Mouse (Mus musculus): ENCODE results near the gene Sh3bgrl2. TPM values are rescaled to one million over a fixed set of nuclear protein-coding genes. Genes with fewer than 3 reads are reported as not detected.

The Sh3bgrl2 gene
- polyA plus RNA-seq, 1 experiment from 2014 or later: 16.8 TPM

DNA sequence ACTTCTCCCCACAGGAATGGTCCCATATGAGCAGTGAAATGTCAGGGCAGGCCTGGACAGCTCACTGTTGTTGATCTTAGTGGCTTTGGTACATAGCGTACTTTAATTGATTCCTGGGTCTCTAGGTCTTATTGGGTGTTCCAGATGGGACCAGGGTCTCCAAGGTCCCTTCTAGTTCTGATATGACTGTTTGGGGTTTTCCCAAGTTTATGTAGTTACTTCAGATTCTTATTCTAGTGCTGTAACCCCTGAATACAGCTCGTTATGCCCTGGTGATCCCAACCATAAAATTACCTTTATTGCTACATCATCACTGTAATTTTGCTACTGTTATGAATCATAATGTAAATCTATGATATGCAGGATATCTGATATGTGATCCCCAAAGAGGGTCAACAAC is 98.1 kb downstream of the Sh3bgrl2 start:
- Histone ChIP-seq H3K27me3 (replicated peaks; ENCODE audit: control insufficient read depth, insufficient read depth, low read length) (no peaks in the 10 kb centered on the region), H3K4me2 (ENCODE audit: low read depth, low read length) (no peak overlapping the region), H3K4me1 (ENCODE audit: control insufficient read depth, insufficient read depth, low read length) (no peaks in the 10 kb centered on the region; the same call in 1 of the 2 replicates), H3K27ac (replicated peaks; ENCODE audit: low read depth, low read length) (no peak overlapping the region), H3K9ac (ENCODE audit: low read depth, low read length) (no peak overlapping the region), H3K9me3 (ENCODE audit: control insufficient read depth, low read length) (no peaks in the 10 kb centered on the region), H3K4me3 (ENCODE audit: low read depth, low read length) (no peak overlapping the region), H3K36me3 (ENCODE audit: control insufficient read depth, insufficient read depth, low read length) (no peaks in the 10 kb centered on the region)
- WGBS: 91% methylated on average over 2 of the region's 2 CpGs
- DNase-seq (ENCODE audit: low spot score) (no peak), ATAC-seq (ENCODE audit: low read depth) (no peak)

DNA sequence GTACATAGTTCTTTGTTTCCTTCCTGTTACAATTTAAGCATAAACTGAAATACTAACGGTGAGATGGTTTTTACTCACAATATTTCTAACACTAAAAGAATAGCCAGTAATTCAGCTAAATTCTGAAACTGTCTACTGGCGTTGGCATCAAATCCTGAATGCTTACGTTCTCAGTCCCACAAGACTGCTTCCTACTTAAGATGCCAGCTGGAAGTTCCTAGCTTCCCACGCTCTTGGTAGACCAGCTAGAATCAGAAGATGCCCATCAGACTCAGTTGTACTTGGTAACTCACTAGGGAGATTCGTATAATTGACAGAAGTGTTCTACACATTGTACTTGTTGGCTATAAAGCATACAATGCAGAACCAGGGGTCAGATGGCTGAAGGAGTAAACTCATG is 98.6 kb downstream of the Sh3bgrl2 start:
- Histone ChIP-seq H3K4me2 (ENCODE audit: low read depth, low read length) (no peak overlapping the region), H3K9ac (ENCODE audit: low read depth, low read length) (no peak overlapping the region), H3K27ac (replicated peaks; ENCODE audit: low read depth, low read length) (no peak overlapping the region), H3K36me3 (ENCODE audit: control insufficient read depth, insufficient read depth, low read length) (no peaks in the 10 kb centered on the region), H3K4me1 (ENCODE audit: control insufficient read depth, insufficient read depth, low read length) (no peaks in the 10 kb centered on the region; the same call in 1 of the 2 replicates), H3K9me3 (ENCODE audit: control insufficient read depth, low read length) (no peaks in the 10 kb centered on the region), H3K27me3 (replicated peaks; ENCODE audit: control insufficient read depth, insufficient read depth, low read length) (no peaks in the 10 kb centered on the region), H3K4me3 (ENCODE audit: low read depth, low read length) (no peak overlapping the region)
- no peak for ATAC-seq (ENCODE audit: low read depth)
- DNase-seq (ENCODE audit: low spot score): no peak
- WGBS: 82% methylated on average over 5 of the region's 5 CpGs

DNA sequence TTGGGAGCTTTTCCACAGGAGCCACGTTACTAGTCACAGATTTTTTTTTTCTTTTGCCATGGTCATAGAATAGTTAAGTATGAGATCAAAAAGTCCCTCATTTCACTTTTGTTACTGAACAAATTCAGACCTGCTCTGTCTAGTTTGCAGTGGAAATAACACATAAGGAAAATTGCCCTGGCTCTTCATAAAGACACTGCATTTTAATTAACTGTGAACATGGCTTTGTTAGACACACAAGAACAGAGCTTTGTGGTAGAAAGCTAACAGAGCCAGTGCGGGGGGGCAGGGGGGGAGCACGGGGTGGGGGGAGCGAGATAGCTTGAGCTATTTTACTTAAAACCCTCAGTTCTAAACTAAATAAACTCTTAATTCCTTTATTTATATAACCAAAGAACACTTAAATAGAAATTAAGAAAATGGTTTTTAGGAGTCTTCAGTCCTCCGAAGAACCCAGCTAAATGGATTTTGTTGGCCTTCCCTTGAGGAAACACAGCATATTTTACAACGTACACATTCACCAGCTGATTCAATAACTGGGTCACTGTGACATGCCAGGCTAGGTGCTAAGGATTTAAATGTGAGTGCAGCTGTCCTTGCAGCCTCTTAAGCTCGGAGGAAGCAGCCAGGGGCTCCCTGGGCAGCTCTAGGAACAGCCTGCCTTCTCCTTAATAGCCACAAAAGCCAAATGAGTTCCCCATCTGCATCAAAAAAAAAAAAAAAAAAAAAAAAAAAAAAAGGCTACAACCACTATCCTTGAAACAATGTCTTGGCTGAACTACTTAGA is 100.0 kb downstream of the Sh3bgrl2 start:
- Histone ChIP-seq H3K4me1 (ENCODE audit: control insufficient read depth, insufficient read depth, low read length) (no peaks in the 10 kb centered on the region; the same call in 1 of the 2 replicates), H3K27me3 (replicated peaks; ENCODE audit: control insufficient read depth, insufficient read depth, low read length) (no peaks in the 10 kb centered on the region), H3K9me3 (ENCODE audit: control insufficient read depth, low read length) (no peaks in the 10 kb centered on the region), H3K4me3 (ENCODE audit: low read depth, low read length) (no peak overlapping the region), H3K9ac (ENCODE audit: low read depth, low read length) (no peak overlapping the region), H3K27ac (replicated peaks; ENCODE audit: low read depth, low read length) (no peak overlapping the region), H3K36me3 (ENCODE audit: control insufficient read depth, insufficient read depth, low read length) (no peaks in the 10 kb centered on the region), H3K4me2 (ENCODE audit: low read depth, low read length) (no peak overlapping the region)
- WGBS: 23% methylated on average over 7 of the region's 7 CpGs
- peak; percentile 62 for DNase-seq (ENCODE audit: low spot score)
- no peak for ATAC-seq (ENCODE audit: low read depth)

DNA sequence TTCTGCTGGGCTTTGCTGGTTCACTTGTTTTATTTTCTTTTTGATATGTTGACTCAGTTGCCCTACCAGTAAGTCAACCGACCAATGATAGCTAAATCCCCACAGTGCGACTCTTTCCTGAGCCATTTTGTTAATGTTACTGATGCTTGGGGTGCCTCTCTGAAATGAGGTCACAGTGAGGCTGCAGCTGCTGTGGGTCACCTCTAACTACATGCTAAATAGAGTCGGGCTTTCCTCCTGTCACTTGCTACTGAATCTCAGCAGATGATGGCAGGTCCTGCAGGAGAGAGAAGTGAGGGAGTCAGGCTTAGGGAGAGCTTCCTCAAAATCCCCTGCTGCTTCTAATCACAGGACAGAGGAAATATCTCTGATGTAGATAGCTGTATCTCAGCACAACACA is 100.6 kb downstream of the Sh3bgrl2 start:
- H3K4me1 ChIP-seq (ENCODE audit: control insufficient read depth, insufficient read depth, low read length): no peaks in the 10 kb centered on the region; the same call in 1 of the 2 replicates
- no peaks in the 10 kb centered on the region for H3K9me3 ChIP-seq (ENCODE audit: control insufficient read depth, low read length)
- ATAC-seq (ENCODE audit: low read depth): no peak; the same call in 1 of the 2 replicates
- no peaks in the 10 kb centered on the region for H3K36me3 ChIP-seq (ENCODE audit: control insufficient read depth, insufficient read depth, low read length)
- no peak overlapping the region for H3K27ac ChIP-seq (replicated peaks; ENCODE audit: low read depth, low read length)
- DNase-seq (ENCODE audit: low spot score): no peak
- 30% methylated on average over 3 of the region's 3 CpGs for WGBS
- H3K27me3 ChIP-seq (replicated peaks; ENCODE audit: control insufficient read depth, insufficient read depth, low read length): no peaks in the 10 kb centered on the region
- H3K4me2 ChIP-seq (ENCODE audit: low read depth, low read length): no peak overlapping the region
- H3K4me3 ChIP-seq (ENCODE audit: low read depth, low read length): no peak overlapping the region
- no peak overlapping the region for H3K9ac ChIP-seq (ENCODE audit: low read depth, low read length)

DNA sequence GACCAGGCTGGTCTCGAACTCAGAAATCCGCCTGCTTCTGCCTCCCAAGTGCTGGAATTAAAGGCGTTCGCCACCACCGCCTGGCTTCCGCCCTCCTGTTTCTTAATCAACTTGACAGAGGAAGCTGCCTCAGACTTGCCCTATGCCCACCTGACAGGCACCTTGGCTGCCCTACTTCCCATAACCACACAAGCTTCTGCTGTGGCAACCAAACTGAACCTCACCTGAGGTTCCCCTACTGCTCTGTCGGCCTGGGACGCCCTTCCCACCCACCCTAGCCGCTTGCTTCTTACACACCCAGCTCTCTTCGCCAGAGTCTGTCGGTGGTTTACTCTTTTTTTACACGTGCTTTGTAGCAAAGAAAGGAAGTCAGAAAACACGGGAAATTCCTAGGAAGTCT is 103.9 kb downstream of the Sh3bgrl2 start:
- H3K9me3 ChIP-seq (ENCODE audit: control insufficient read depth, low read length): no peaks in the 10 kb centered on the region
- no peak for DNase-seq (ENCODE audit: low spot score)
- no peak overlapping the region for H3K27ac ChIP-seq (replicated peaks; ENCODE audit: low read depth, low read length)
- H3K9ac ChIP-seq (ENCODE audit: low read depth, low read length): no peak overlapping the region
- no peak overlapping the region for H3K4me2 ChIP-seq (ENCODE audit: low read depth, low read length)
- no peaks in the 10 kb centered on the region for H3K27me3 ChIP-seq (replicated peaks; ENCODE audit: control insufficient read depth, insufficient read depth, low read length)
- no peaks in the 10 kb centered on the region for H3K36me3 ChIP-seq (ENCODE audit: control insufficient read depth, insufficient read depth, low read length)
- WGBS: 77% methylated on average over 13 of the region's 13 CpGs
- H3K4me3 ChIP-seq (ENCODE audit: low read depth, low read length): no peak overlapping the region
- no peak for ATAC-seq (ENCODE audit: low read depth)
- H3K4me1 ChIP-seq (ENCODE audit: control insufficient read depth, insufficient read depth, low read length): no peaks in the 10 kb centered on the region; the same call in none of the 2 replicates

DNA sequence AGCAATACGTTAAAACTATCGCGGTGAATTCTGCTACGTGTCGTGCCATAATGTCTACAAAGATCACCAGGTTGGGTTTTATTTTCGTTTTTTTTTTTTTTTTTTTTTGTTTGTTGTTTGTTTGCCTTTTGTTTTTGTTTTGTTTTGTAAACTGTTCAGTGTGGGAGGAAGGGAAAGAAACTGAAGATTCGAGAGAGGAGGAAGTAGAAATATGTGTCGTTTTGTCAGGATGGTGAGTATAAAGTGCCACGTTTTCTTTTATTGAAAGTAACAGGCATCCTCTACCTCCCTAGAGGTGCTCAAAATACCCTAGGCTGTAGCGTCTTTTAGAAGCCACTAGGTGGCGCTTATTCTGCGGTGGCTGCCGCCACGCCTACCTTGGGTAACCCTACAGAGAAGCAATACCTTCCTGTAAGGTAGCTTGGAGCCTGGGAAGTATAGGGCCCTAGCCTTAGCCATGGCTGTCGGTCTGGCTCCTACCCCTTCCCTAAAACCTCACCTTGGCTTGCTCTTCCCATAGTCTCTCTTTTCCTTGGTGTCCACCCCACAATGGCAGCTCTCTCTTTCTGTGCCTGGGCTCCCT is 104.6 kb downstream of the Sh3bgrl2 start:
- no peak overlapping the region for H3K4me3 ChIP-seq (ENCODE audit: low read depth, low read length)
- H3K9me3 ChIP-seq (ENCODE audit: control insufficient read depth, low read length): no peaks in the 10 kb centered on the region
- no peaks in the 10 kb centered on the region for H3K36me3 ChIP-seq (ENCODE audit: control insufficient read depth, insufficient read depth, low read length)
- H3K4me1 ChIP-seq (ENCODE audit: control insufficient read depth, insufficient read depth, low read length): no peaks in the 10 kb centered on the region; the same call in none of the 2 replicates
- no peak overlapping the region for H3K9ac ChIP-seq (ENCODE audit: low read depth, low read length)
- H3K27me3 ChIP-seq (replicated peaks; ENCODE audit: control insufficient read depth, insufficient read depth, low read length): no peaks in the 10 kb centered on the region
- WGBS: 25% methylated on average over 15 of the region's 15 CpGs
- ATAC-seq (ENCODE audit: low read depth) (peak; percentile 58; the same call in 1 of the 2 replicates), DNase-seq (ENCODE audit: low spot score) (no peak)
- H3K4me2 ChIP-seq (ENCODE audit: low read depth, low read length): no peak overlapping the region
- no peak overlapping the region for H3K27ac ChIP-seq (replicated peaks; ENCODE audit: low read depth, low read length)

DNA sequence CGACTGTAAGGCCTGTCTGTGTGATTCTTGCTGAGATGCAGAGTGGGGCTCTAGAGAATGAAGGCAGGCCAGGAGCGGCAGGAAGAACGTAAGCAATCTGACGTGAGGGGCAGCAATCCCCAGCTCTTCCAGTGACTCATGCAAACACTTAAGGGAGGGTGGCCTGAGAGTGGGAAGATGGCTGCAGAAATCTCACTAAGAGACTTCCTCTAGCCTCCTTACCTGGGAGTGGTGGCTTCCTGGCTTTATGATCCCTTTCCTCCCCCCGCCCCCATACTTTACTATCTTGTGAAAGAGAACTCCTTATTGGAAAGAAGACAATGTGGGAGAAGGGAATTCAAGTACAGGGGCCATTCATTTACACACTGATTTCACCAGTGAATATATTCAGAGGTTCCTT is 106.5 kb downstream of the Sh3bgrl2 start:
- no peaks in the 10 kb centered on the region for H3K36me3 ChIP-seq (ENCODE audit: control insufficient read depth, insufficient read depth, low read length)
- H3K9me3 ChIP-seq (ENCODE audit: control insufficient read depth, low read length): no peaks in the 10 kb centered on the region
- H3K27ac ChIP-seq (replicated peaks; ENCODE audit: low read depth, low read length): no peak overlapping the region
- no peak overlapping the region for H3K4me2 ChIP-seq (ENCODE audit: low read depth, low read length)
- WGBS: 63% methylated on average over 5 of the region's 5 CpGs
- ATAC-seq (ENCODE audit: low read depth) (no peak), DNase-seq (ENCODE audit: low spot score) (no peak)
- H3K4me3 ChIP-seq (ENCODE audit: low read depth, low read length): no peak overlapping the region
- H3K4me1 ChIP-seq (ENCODE audit: control insufficient read depth, insufficient read depth, low read length): no peaks in the 10 kb centered on the region; the same call in 1 of the 2 replicates
- H3K27me3 ChIP-seq (replicated peaks; ENCODE audit: control insufficient read depth, insufficient read depth, low read length): no peaks in the 10 kb centered on the region
- H3K9ac ChIP-seq (ENCODE audit: low read depth, low read length): no peak overlapping the region

DNA sequence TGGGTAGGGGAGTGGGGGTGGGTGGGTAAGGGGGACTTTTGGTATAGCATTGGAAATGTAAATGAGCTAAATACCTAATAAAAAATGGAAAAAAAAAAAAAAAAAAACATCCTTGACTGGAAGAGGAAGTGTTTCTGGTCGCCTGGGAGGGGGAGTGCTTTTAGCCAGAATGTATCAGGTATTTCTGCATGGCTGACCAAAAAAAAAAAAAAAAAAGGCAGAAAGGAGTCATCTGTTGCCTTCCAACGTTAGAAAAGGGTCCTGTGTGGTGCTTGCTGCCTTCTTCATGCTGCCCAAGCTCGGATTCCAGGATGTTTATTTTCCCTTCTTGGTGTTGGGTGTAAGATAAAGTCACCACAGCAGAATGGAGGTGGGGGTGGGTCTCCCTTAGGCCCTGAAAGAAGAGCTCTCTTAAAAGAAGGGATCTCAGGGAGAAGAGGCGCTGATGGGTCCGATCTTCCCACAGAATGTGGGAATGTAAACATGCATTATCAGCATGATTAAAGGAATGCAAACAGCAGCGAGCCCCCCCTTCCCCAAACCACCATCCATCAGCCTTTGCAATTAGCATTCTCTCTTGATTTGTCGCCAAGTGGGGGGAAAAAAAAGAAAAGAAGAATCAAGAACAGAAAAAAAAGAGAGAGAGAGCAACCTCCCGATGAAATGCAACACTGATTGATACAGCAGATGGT is 109.0 kb downstream of the Sh3bgrl2 start:
- WGBS: 19% methylated on average over 8 of the region's 8 CpGs
- peak overlapping the region; percentile 31; the same call in 1 of the 2 replicates for H3K4me2 ChIP-seq (ENCODE audit: low read depth, low read length)
- no peak overlapping the region for H3K4me3 ChIP-seq (ENCODE audit: low read depth, low read length)
- ATAC-seq (ENCODE audit: low read depth) (0 out of 2 replicates have a peak, but pooled peaks have one; percentile 12), DNase-seq (ENCODE audit: low spot score) (peak; percentile 50)
- no peaks in the 10 kb centered on the region for H3K9me3 ChIP-seq (ENCODE audit: control insufficient read depth, low read length)
- no peak overlapping the region for H3K9ac ChIP-seq (ENCODE audit: low read depth, low read length)
- no peaks in the 10 kb centered on the region; the same call in 1 of the 2 replicates for H3K4me1 ChIP-seq (ENCODE audit: control insufficient read depth, insufficient read depth, low read length)
- H3K27me3 ChIP-seq (replicated peaks; ENCODE audit: control insufficient read depth, insufficient read depth, low read length): no peaks in the 10 kb centered on the region
- H3K27ac ChIP-seq (replicated peaks; ENCODE audit: low read depth, low read length): no peak overlapping the region
- no peaks in the 10 kb centered on the region for H3K36me3 ChIP-seq (ENCODE audit: control insufficient read depth, insufficient read depth, low read length)

All from embryonic facial prominence, embryonic 14.5 days (tissue).